Mouse (Mus musculus) testis, adult 2 months (tissue): ENCODE measurements around the gene Fry. TPM values are rescaled to one million over a fixed set of nuclear protein-coding genes. Genes with fewer than 3 reads are reported as not detected.

Source experiments
- H3K27ac ChIP-seq: fragments of 200-500 bp; 2 replicates; pipeline ENCODE4 v1.5.1; 2012; ENCODE audit warnings: low read depth, low read length; ENCODE audit not compliant: control insufficient read depth, insufficient read depth
- H3K27me3 ChIP-seq: fragments of 200-500 bp; 2 replicates; pipeline ENCODE4 v1.6.1; 2012; ENCODE audit warnings: mild to moderate bottlenecking, low read length, moderate library complexity; ENCODE audit not compliant: control insufficient read depth, insufficient read depth
- H3K36me3 ChIP-seq: fragments of 200-500 bp; 2 replicates; pipeline ENCODE4 v1.6.1; 2012; ENCODE audit warnings: mild to moderate bottlenecking, low read length; ENCODE audit not compliant: control insufficient read depth, insufficient read depth
- H3K4me1 ChIP-seq: fragments of 200-500 bp; 2 replicates; pipeline ENCODE4 v1.6.1; 2012; ENCODE audit warnings: low read length; ENCODE audit not compliant: control insufficient read depth, insufficient read depth
- H3K4me3 ChIP-seq: fragments of 200-500 bp; 2 replicates; pipeline ENCODE4 v1.5.1; 2012; ENCODE audit warnings: low read depth, mild to moderate bottlenecking, low read length, moderate library complexity, mixed read lengths; ENCODE audit not compliant: control insufficient read depth
- CTCF ChIP-seq: fragments of 200-500 bp; IDR thresholded peaks from 2 replicates; pipeline ENCODE4 v1.5.1; 2012; ENCODE audit warnings: low read depth, mild to moderate bottlenecking, inconsistent platforms, low read length, moderate library complexity; ENCODE audit not compliant: control insufficient read depth, insufficient read depth, insufficient replicate concordance
- POLR2A ChIP-seq: fragments of 200-500 bp; IDR thresholded peaks from 2 replicates; pipeline ENCODE4 v1.6.1; 2012; ENCODE audit warnings: low read depth, mild to moderate bottlenecking, inconsistent platforms, low read length, moderate library complexity; ENCODE audit not compliant: control insufficient read depth
- polyA plus RNA-seq: library from polyadenylated mRNA; depleted of rRNA; stranded (reverse); fragments of >200 nt; gene quantifications from 2 replicates; pipeline ENCODE4 v1.2.3, GENCODE M21; 2012

Gene Fry
- polyA plus RNA-seq, 1 experiment = 8.4 TPM

GRCm38 (mm10) chr5:150333328-150333731, 214.9 kb downstream of the Fry start:
- no peaks in the 10 kb centered on the region for H3K27me3 ChIP-seq
- H3K4me1 ChIP-seq = no peaks in the 10 kb centered on the region
- no peaks in the 10 kb centered on the region for H3K36me3 ChIP-seq
- H3K27ac ChIP-seq = no peak overlapping the region
- TF ChIP-seq POLR2A = no peak
- no peak for TF ChIP-seq CTCF
- no peak overlapping the region for H3K4me3 ChIP-seq

- Histone ChIP-seq H3K36me3 (no peaks in the 10 kb centered on the region), H3K27ac (no peak overlapping the region), H3K4me1 (no peaks in the 10 kb centered on the region), H3K27me3 (no peaks in the 10 kb centered on the region), H3K4me3 (no peak overlapping the region)
- no peak for TF ChIP-seq POLR2A
- TF ChIP-seq CTCF = no peak
These were observed 218.0 kb downstream of the Fry start for GRCm38 (mm10) chr5:150336451-150336850.

GRCm38 (mm10) chr5:150337696-150338095, 219.3 kb downstream of the Fry start:
- no peaks in the 10 kb centered on the region for H3K36me3 ChIP-seq
- H3K4me3 ChIP-seq = no peak overlapping the region
- TF ChIP-seq POLR2A (no peak), CTCF (no peak)
- H3K4me1 ChIP-seq = no peaks in the 10 kb centered on the region
- H3K27me3 ChIP-seq = no peaks in the 10 kb centered on the region
- no peak overlapping the region for H3K27ac ChIP-seq

- H3K27me3 ChIP-seq = no peaks in the 10 kb centered on the region
- H3K27ac ChIP-seq = no peak overlapping the region
- TF ChIP-seq CTCF = no peak
- no peak for TF ChIP-seq POLR2A
- H3K4me3 ChIP-seq = no peak overlapping the region
- H3K4me1 ChIP-seq = no peaks in the 10 kb centered on the region
- H3K36me3 ChIP-seq = no peaks in the 10 kb centered on the region
These were observed 222.5 kb downstream of the Fry start for GRCm38 (mm10) chr5:150340944-150341343.

- no peaks in the 10 kb centered on the region for H3K36me3 ChIP-seq
- no peak overlapping the region for H3K27ac ChIP-seq
- H3K4me3 ChIP-seq = no peak overlapping the region
- no peaks in the 10 kb centered on the region for H3K4me1 ChIP-seq
- no peaks in the 10 kb centered on the region for H3K27me3 ChIP-seq
- no peak for TF ChIP-seq CTCF
- TF ChIP-seq POLR2A = no peak
These were observed 223.7 kb downstream of the Fry start for GRCm38 (mm10) chr5:150342139-150342538.

GRCm38 (mm10) chr5:150345946-150346345, 227.5 kb downstream of the Fry start:
- TF ChIP-seq CTCF = no peak
- TF ChIP-seq POLR2A = no peak
- no peaks in the 10 kb centered on the region for H3K4me1 ChIP-seq
- H3K27me3 ChIP-seq = no peaks in the 10 kb centered on the region
- H3K4me3 ChIP-seq = no peak overlapping the region
- no peak overlapping the region for H3K27ac ChIP-seq
- H3K36me3 ChIP-seq = no peaks in the 10 kb centered on the region

GRCm38 (mm10) chr5:150346378-150346777, 227.9 kb downstream of the Fry start:
- no peak for TF ChIP-seq CTCF
- H3K4me1 ChIP-seq = no peaks in the 10 kb centered on the region
- no peak overlapping the region for H3K4me3 ChIP-seq
- no peak overlapping the region for H3K27ac ChIP-seq
- no peaks in the 10 kb centered on the region for H3K27me3 ChIP-seq
- no peaks in the 10 kb centered on the region for H3K36me3 ChIP-seq

- no peak overlapping the region for H3K4me3 ChIP-seq
- no peak for TF ChIP-seq POLR2A
- TF ChIP-seq CTCF = peak; percentile 67; the same call in 1 of the 2 replicates
- H3K36me3 ChIP-seq = no peaks in the 10 kb centered on the region
- H3K27me3 ChIP-seq = no peaks in the 10 kb centered on the region
- H3K27ac ChIP-seq = no peak overlapping the region
- H3K4me1 ChIP-seq = no peaks in the 10 kb centered on the region
These were observed 229.4 kb downstream of the Fry start for GRCm38 (mm10) chr5:150347845-150348244.
